Mouse (Mus musculus) embryonic facial prominence, embryonic 13.5 days (tissue): ENCODE measurements around the gene Syt12. TPM values are rescaled to one million over a fixed set of nuclear protein-coding genes. Genes with fewer than 3 reads are reported as not detected.

Experiments used
- ATAC-seq: fragments of 200-750 bp; cut with Nextera tagmentation; 2 replicates; pipeline ENCODE4 v1.8.0; 2017; ENCODE audit warnings: low read depth; ENCODE audit not compliant: insufficient number of reproducible peaks, insufficient read depth, low FRiP score, low TSS enrichment
- H3K27ac ChIP-seq: fragments of 300-500 bp; sonication (generic); 2 replicates; pipeline ENCODE4 v1.5.1; 2015; ENCODE audit warnings: moderate library complexity, mild to moderate bottlenecking, inconsistent platforms
- H3K27me3 ChIP-seq: fragments of 300-500 bp; sonication (generic); 2 replicates; pipeline ENCODE4 v1.6.1; 2015; ENCODE audit warnings: mild to moderate bottlenecking, inconsistent platforms
- H3K36me3 ChIP-seq: fragments of 300-500 bp; sonication (generic); 2 replicates; pipeline ENCODE4 v1.6.1; 2015; ENCODE audit warnings: mild to moderate bottlenecking, inconsistent platforms
- H3K4me1 ChIP-seq: fragments of 300-500 bp; sonication (generic); 2 replicates; pipeline ENCODE4 v1.6.1; 2015; ENCODE audit warnings: inconsistent platforms
- H3K4me2 ChIP-seq: fragments of 300-500 bp; sonication (generic); 2 replicates; pipeline ENCODE4 v1.6.1; 2015; ENCODE audit warnings: moderate library complexity, mild to moderate bottlenecking, inconsistent platforms
- H3K4me3 ChIP-seq: fragments of 300-500 bp; sonication (generic); 2 replicates; pipeline ENCODE4 v1.5.1; 2015; ENCODE audit warnings: mild to moderate bottlenecking, inconsistent platforms
- H3K9ac ChIP-seq: fragments of 300-500 bp; sonication (generic); 2 replicates; pipeline ENCODE4 v1.6.1; 2015; ENCODE audit warnings: mild to moderate bottlenecking, inconsistent platforms
- H3K9me3 ChIP-seq: fragments of 300-500 bp; sonication (generic); 2 replicates; pipeline ENCODE4 v1.6.1; 2016; ENCODE audit warnings: inconsistent platforms
- WGBS: fragments of 180-500 bp; shearing (Covaris S2); methylation state at CpG from one replicate; pipeline ENCODE4 v1.1.7; 2015; ENCODE audit warnings: mixed read lengths; 5-methylcytosine and 5-hydroxymethylcytosine counted together
- polyA plus RNA-seq: library from polyadenylated mRNA; unstranded; fragments of >200 nt; fragmentation: Nextera tagmentation; extraction: Ambion mirVana; gene quantifications from 2 replicates; pipeline ENCODE4 v1.2.1, GENCODE M21; 2015

Syt12 gene
- polyA plus RNA-seq, 1 experiment from 2014 or later = 2.3 TPM

GRCm38 (mm10) chr19:4482111-4482859 is 5.0 kb upstream of the Syt12 start:
- ATAC-seq = no peak
- Histone ChIP-seq H3K36me3 (no peaks in the 10 kb centered on the region), H3K27ac (no peak overlapping the region), H3K4me3 (no peak overlapping the region), H3K4me2 (no peak overlapping the region), H3K9ac (no peak overlapping the region), H3K9me3 (no peaks in the 10 kb centered on the region), H3K27me3 (peaks cover 7% of the 10 kb centered on the region), H3K4me1 (peaks cover 10% of the 10 kb centered on the region; the same call in 1 of the 2 replicates)
- WGBS = 86% methylated on average over 3 of the region's 3 CpGs

- Histone ChIP-seq H3K4me2 (no peak overlapping the region), H3K4me1 (peaks cover 15% of the 10 kb centered on the region), H3K9ac (no peak overlapping the region), H3K9me3 (no peaks in the 10 kb centered on the region), H3K27me3 (peaks cover 16% of the 10 kb centered on the region), H3K27ac (no peak overlapping the region), H3K4me3 (no peak overlapping the region), H3K36me3 (no peaks in the 10 kb centered on the region)
- ATAC-seq = no peak
- 41% methylated on average over 4 of the region's 4 CpGs for WGBS
Observed at GRCm38 (mm10) chr19:4481326-4481725, 4.1 kb upstream of the Syt12 start.

GRCm38 (mm10) chr19:4480041-4480440 is 2.8 kb upstream of the Syt12 start:
- no peaks in the 10 kb centered on the region for H3K36me3 ChIP-seq
- peaks cover 29% of the 10 kb centered on the region for H3K27me3 ChIP-seq
- 79% methylated on average over 2 of the region's 2 CpGs for WGBS
- H3K4me3 ChIP-seq = no peak overlapping the region
- H3K4me2 ChIP-seq = no peak overlapping the region
- no peak for ATAC-seq
- H3K4me1 ChIP-seq = peaks cover 12% of the 10 kb centered on the region
- H3K9ac ChIP-seq = no peak overlapping the region
- H3K27ac ChIP-seq = no peak overlapping the region
- no peaks in the 10 kb centered on the region for H3K9me3 ChIP-seq

- peaks cover 34% of the 10 kb centered on the region for H3K27me3 ChIP-seq
- no peak overlapping the region for H3K9ac ChIP-seq
- no peak overlapping the region for H3K27ac ChIP-seq
- no peak overlapping the region for H3K4me3 ChIP-seq
- peaks cover 8% of the 10 kb centered on the region for H3K4me1 ChIP-seq
- H3K36me3 ChIP-seq = no peaks in the 10 kb centered on the region
- 44% methylated on average over 1 of the region's 1 CpGs for WGBS
- H3K4me2 ChIP-seq = no peak overlapping the region
- ATAC-seq = no peak
- no peaks in the 10 kb centered on the region for H3K9me3 ChIP-seq
Observed at GRCm38 (mm10) chr19:4478190-4478516, 906 bp upstream of the Syt12 start.

GRCm38 (mm10) chr19:4476601-4477257 is 518 bp downstream of the Syt12 start:
- H3K36me3 ChIP-seq = no peaks in the 10 kb centered on the region
- H3K4me1 ChIP-seq = peaks cover 13% of the 10 kb centered on the region
- ATAC-seq = peak; percentile 65
- no peaks in the 10 kb centered on the region for H3K9me3 ChIP-seq
- peak overlapping the region; percentile 59 for H3K4me3 ChIP-seq
- peak overlapping the region; percentile 75 for H3K9ac ChIP-seq
- peaks cover 34% of the 10 kb centered on the region for H3K27me3 ChIP-seq
- WGBS = under 1% methylated on average over 70 of the region's 70 CpGs
- peak overlapping the region; percentile 51; the same call in 1 of the 2 replicates for H3K27ac ChIP-seq
- peak overlapping the region; percentile 98 for H3K4me2 ChIP-seq

GRCm38 (mm10) chr19:4475224-4475925 is 1.9 kb downstream of the Syt12 start:
- H3K4me3 ChIP-seq = no peak overlapping the region
- no peak overlapping the region for H3K27ac ChIP-seq
- H3K36me3 ChIP-seq = no peaks in the 10 kb centered on the region
- H3K4me1 ChIP-seq = peaks cover 13% of the 10 kb centered on the region
- H3K9me3 ChIP-seq = no peaks in the 10 kb centered on the region
- ATAC-seq = no peak
- H3K9ac ChIP-seq = no peak overlapping the region
- 75% methylated on average over 11 of the region's 11 CpGs for WGBS
- H3K4me2 ChIP-seq = no peak overlapping the region
- peaks cover 34% of the 10 kb centered on the region for H3K27me3 ChIP-seq

GRCm38 (mm10) chr19:4474739-4475138 is 2.5 kb downstream of the Syt12 start:
- H3K27ac ChIP-seq = no peak overlapping the region
- ATAC-seq = no peak
- H3K9ac ChIP-seq = no peak overlapping the region
- no peak overlapping the region for H3K4me2 ChIP-seq
- no peaks in the 10 kb centered on the region for H3K36me3 ChIP-seq
- no peak overlapping the region for H3K4me3 ChIP-seq
- peaks cover 13% of the 10 kb centered on the region for H3K4me1 ChIP-seq
- peaks cover 34% of the 10 kb centered on the region for H3K27me3 ChIP-seq
- no peaks in the 10 kb centered on the region for H3K9me3 ChIP-seq
- WGBS = 54% methylated on average over 3 of the region's 3 CpGs

- 85% methylated on average over 5 of the region's 5 CpGs for WGBS
- no peaks in the 10 kb centered on the region for H3K36me3 ChIP-seq
Observed at GRCm38 (mm10) chr19:4473549-4473948, 3.7 kb downstream of the Syt12 start.

GRCm38 (mm10) chr19:4468363-4468762 is 8.9 kb downstream of the Syt12 start:
- no peak for ATAC-seq
- peaks cover 5% of the 10 kb centered on the region; the same call in 1 of the 2 replicates for H3K4me1 ChIP-seq
- H3K27ac ChIP-seq = no peak overlapping the region
- no peak overlapping the region for H3K4me2 ChIP-seq
- H3K9ac ChIP-seq = no peak overlapping the region
- 30% methylated on average over 5 of the region's 5 CpGs for WGBS
- H3K27me3 ChIP-seq = no peaks in the 10 kb centered on the region
- H3K9me3 ChIP-seq = no peaks in the 10 kb centered on the region
- no peak overlapping the region for H3K4me3 ChIP-seq
- H3K36me3 ChIP-seq = no peaks in the 10 kb centered on the region

More at GRCm38 (mm10) chr19:4473549-4473948, 3.7 kb downstream of the Syt12 start:
- Histone ChIP-seq H3K9me3 (no peaks in the 10 kb centered on the region), H3K4me2 (no peak overlapping the region), H3K27me3 (peaks cover 34% of the 10 kb centered on the region), H3K9ac (no peak overlapping the region), H3K4me1 (peaks cover 13% of the 10 kb centered on the region), H3K27ac (no peak overlapping the region), H3K4me3 (no peak overlapping the region)
- ATAC-seq = no peak

GRCm38 (mm10) chr19:4464666-4465065 is 12.6 kb downstream of the Syt12 start:
- H3K27me3 ChIP-seq = no peaks in the 10 kb centered on the region
- H3K27ac ChIP-seq = no peak overlapping the region
- H3K4me2 ChIP-seq = no peak overlapping the region
- no peaks in the 10 kb centered on the region for H3K36me3 ChIP-seq
- H3K9ac ChIP-seq = no peak overlapping the region
- H3K9me3 ChIP-seq = no peaks in the 10 kb centered on the region
- H3K4me1 ChIP-seq = no peaks in the 10 kb centered on the region
- ATAC-seq = no peak
- 88% methylated on average over 4 of the region's 4 CpGs for WGBS
- H3K4me3 ChIP-seq = no peak overlapping the region

- H3K36me3 ChIP-seq = no peaks in the 10 kb centered on the region
- no peak overlapping the region for H3K4me3 ChIP-seq
- 82% methylated on average over 8 of the region's 8 CpGs for WGBS
- ATAC-seq = no peak
- no peaks in the 10 kb centered on the region for H3K4me1 ChIP-seq
- no peak overlapping the region for H3K9ac ChIP-seq
- no peaks in the 10 kb centered on the region for H3K27me3 ChIP-seq
- H3K27ac ChIP-seq = no peak overlapping the region
- H3K9me3 ChIP-seq = no peaks in the 10 kb centered on the region
- no peak overlapping the region for H3K4me2 ChIP-seq
Observed at GRCm38 (mm10) chr19:4461981-4462380, 15.3 kb downstream of the Syt12 start.
